Mouse (Mus musculus): ENCODE measurements around the gene Fam25c. TPM values are rescaled to one million over a fixed set of nuclear protein-coding genes. Genes with fewer than 3 reads are reported as not detected.

Gene Fam25c
- polyA plus RNA-seq, 2 experiments, result 0.28 TPM; not detected in 1

GRCm38 (mm10) chr14:34339446-34339845, 15.8 kb downstream of the Fam25c start:
- no peak for ATAC-seq (ENCODE audit: insufficient read depth)
- Histone ChIP-seq H3K9me3 (ENCODE audit: control insufficient read depth, low read length) (no peaks in the 10 kb centered on the region), H3K4me1 (replicated peaks; ENCODE audit: control insufficient read depth in 2 of 2, insufficient read depth in 2 of 2, low read length in 1 of 2) (no peaks in the 10 kb centered on the region), H3K4me2 (ENCODE audit: low read depth) (no peak overlapping the region), H3K27me3 (ENCODE audit: control insufficient read depth, insufficient read depth, low read length) (no peaks in the 10 kb centered on the region), H3K27ac (no peak overlapping the region), H3K9ac (replicated peaks) (no peak overlapping the region), H3K4me3 (ENCODE audit: insufficient read depth in 1 of 2, low read depth in 2 of 2, low read length in 2 of 2) (no peak overlapping the region), H3K36me3 (replicated peaks; ENCODE audit: control insufficient read depth, insufficient read depth, low read depth) (peaks cover 12% of the 10 kb centered on the region)
- WGBS (ENCODE audit: insufficient replicate concordance), result 47% methylated on average over 1 of the region's 1 CpGs
- TF ChIP-seq EP300 (IDR thresholded peaks at IDR 0.05; ENCODE audit: low read depth) (no peak), CTCF (IDR thresholded peaks at IDR 0.05; ENCODE audit: low read depth) (no peak)
- no peak for DNase-seq (ENCODE audit: low read depth in 3 of 3, low spot score in 3 of 3)

GRCm38 (mm10) chr14:34332476-34332875, 22.8 kb downstream of the Fam25c start:
- Histone ChIP-seq H3K27ac (no peak overlapping the region), H3K36me3 (replicated peaks; ENCODE audit: control insufficient read depth, insufficient read depth, low read depth) (peaks cover 16% of the 10 kb centered on the region), H3K9me3 (ENCODE audit: control insufficient read depth, low read length) (no peaks in the 10 kb centered on the region), H3K4me2 (ENCODE audit: low read depth) (no peak overlapping the region), H3K4me3 (ENCODE audit: insufficient read depth in 1 of 2, low read depth in 2 of 2, low read length in 2 of 2) (no peak overlapping the region), H3K4me1 (replicated peaks; ENCODE audit: control insufficient read depth in 2 of 2, insufficient read depth in 2 of 2, low read length in 1 of 2) (no peaks in the 10 kb centered on the region), H3K27me3 (ENCODE audit: control insufficient read depth, insufficient read depth, low read length) (no peaks in the 10 kb centered on the region), H3K9ac (replicated peaks) (no peak overlapping the region)
- DNase-seq (ENCODE audit: low read depth in 3 of 3, low spot score in 3 of 3), result no peak
- WGBS (ENCODE audit: insufficient replicate concordance), result 72% methylated on average over 5 of the region's 5 CpGs
- TF ChIP-seq CTCF (IDR thresholded peaks at IDR 0.05; ENCODE audit: low read depth) (no peak), EP300 (IDR thresholded peaks at IDR 0.05; ENCODE audit: low read depth) (no peak)
- ATAC-seq (ENCODE audit: insufficient read depth), result no peak

- Histone ChIP-seq H3K4me3 (ENCODE audit: insufficient read depth in 1 of 2, low read depth in 2 of 2, low read length in 2 of 2) (no peak overlapping the region), H3K9ac (replicated peaks) (no peak overlapping the region), H3K36me3 (replicated peaks; ENCODE audit: control insufficient read depth, insufficient read depth, low read depth) (peaks cover 16% of the 10 kb centered on the region), H3K4me2 (ENCODE audit: low read depth) (no peak overlapping the region), H3K27ac (no peak overlapping the region), H3K4me1 (replicated peaks; ENCODE audit: control insufficient read depth in 2 of 2, insufficient read depth in 2 of 2, low read length in 1 of 2) (no peaks in the 10 kb centered on the region), H3K9me3 (ENCODE audit: control insufficient read depth, low read length) (no peaks in the 10 kb centered on the region), H3K27me3 (ENCODE audit: control insufficient read depth, insufficient read depth, low read length) (no peaks in the 10 kb centered on the region)
- TF ChIP-seq EP300 (IDR thresholded peaks at IDR 0.05; ENCODE audit: low read depth) (no peak), CTCF (IDR thresholded peaks at IDR 0.05; ENCODE audit: low read depth) (no peak)
- DNase-seq (ENCODE audit: low read depth in 3 of 3, low spot score in 3 of 3) (no peak), ATAC-seq (ENCODE audit: insufficient read depth) (no peak)
- WGBS (ENCODE audit: insufficient replicate concordance), result 67% methylated on average over 3 of the region's 3 CpGs
These were observed 23.3 kb downstream of the Fam25c start for GRCm38 (mm10) chr14:34331886-34332285.

GRCm38 (mm10) chr14:34330657-34331158, 24.5 kb downstream of the Fam25c start:
- ATAC-seq (ENCODE audit: insufficient read depth) (no peak), DNase-seq (ENCODE audit: low read depth in 3 of 3, low spot score in 3 of 3) (no peak)
- Histone ChIP-seq H3K9ac (replicated peaks) (no peak overlapping the region), H3K27me3 (ENCODE audit: control insufficient read depth, insufficient read depth, low read length) (no peaks in the 10 kb centered on the region), H3K4me2 (ENCODE audit: low read depth) (no peak overlapping the region), H3K9me3 (ENCODE audit: control insufficient read depth, low read length) (no peaks in the 10 kb centered on the region), H3K4me1 (replicated peaks; ENCODE audit: control insufficient read depth in 2 of 2, insufficient read depth in 2 of 2, low read length in 1 of 2) (no peaks in the 10 kb centered on the region), H3K4me3 (ENCODE audit: insufficient read depth in 1 of 2, low read depth in 2 of 2, low read length in 2 of 2) (no peak overlapping the region), H3K27ac (no peak overlapping the region), H3K36me3 (replicated peaks; ENCODE audit: control insufficient read depth, insufficient read depth, low read depth) (peaks cover 12% of the 10 kb centered on the region)
- TF ChIP-seq CTCF (IDR thresholded peaks at IDR 0.05; ENCODE audit: low read depth), result no peak
- no peak for TF ChIP-seq EP300 (IDR thresholded peaks at IDR 0.05; ENCODE audit: low read depth)
- 71% methylated on average over 9 of the region's 9 CpGs for WGBS (ENCODE audit: insufficient replicate concordance)

- H3K36me3 ChIP-seq (replicated peaks; ENCODE audit: control insufficient read depth, insufficient read depth, low read depth), result peaks cover 4% of the 10 kb centered on the region
- 16% methylated on average over 1 of the region's 1 CpGs for WGBS (ENCODE audit: insufficient replicate concordance)
These were observed 27.6 kb downstream of the Fam25c start for GRCm38 (mm10) chr14:34327618-34328017.

More at GRCm38 (mm10) chr14:34327618-34328017, 27.6 kb downstream of the Fam25c start:
- no peak for TF ChIP-seq EP300 (IDR thresholded peaks at IDR 0.05; ENCODE audit: low read depth)
- no peak for TF ChIP-seq CTCF (IDR thresholded peaks at IDR 0.05; ENCODE audit: low read depth)
- Histone ChIP-seq H3K4me3 (ENCODE audit: insufficient read depth in 1 of 2, low read depth in 2 of 2, low read length in 2 of 2) (no peak overlapping the region), H3K9me3 (ENCODE audit: control insufficient read depth, low read length) (no peaks in the 10 kb centered on the region), H3K27me3 (ENCODE audit: control insufficient read depth, insufficient read depth, low read length) (no peaks in the 10 kb centered on the region), H3K9ac (replicated peaks) (no peak overlapping the region), H3K27ac (no peak overlapping the region), H3K4me1 (replicated peaks; ENCODE audit: control insufficient read depth in 2 of 2, insufficient read depth in 2 of 2, low read length in 1 of 2) (no peaks in the 10 kb centered on the region), H3K4me2 (ENCODE audit: low read depth) (no peak overlapping the region)
- ATAC-seq (ENCODE audit: insufficient read depth) (no peak), DNase-seq (ENCODE audit: low read depth in 3 of 3, low spot score in 3 of 3) (no peak)

All from liver, embryonic 14.5 days (tissue).